Mouse (Mus musculus): ENCODE measurements at regions not wholly inside any gene's neighbourhood (a gene's known extent, or its start where the extent isn't known, plus 50 kb on each side); places are given as distances from the start of the nearest gene placed in this dataset.
A peak's percentile ranks its signal among the peaks of the same experiment; 100 is the strongest.

GRCm38 (mm10) chrX:158544021-158544420, 500.9 kb upstream of the Cnksr2 start:
- peak; percentile 12 to 27 for DNase-seq (ENCODE audit: extremely low spot score in 1 of 2, low spot score in 1 of 2)

- no peak for DNase-seq (ENCODE audit: extremely low spot score in 1 of 2, low spot score in 1 of 2)
Measured at GRCm38 (mm10) chrX:158577856-158578255, 534.8 kb upstream of the Cnksr2 start.

GRCm38 (mm10) chrX:158613136-158613535, 570.0 kb upstream of the Cnksr2 start:
- no peak for DNase-seq (ENCODE audit: extremely low spot score in 1 of 2, low spot score in 1 of 2)

GRCm38 (mm10) chrX:158613607-158614006, 570.5 kb upstream of the Cnksr2 start:
- peak in 1 of 2 experiments; percentile 44 for DNase-seq (ENCODE audit: extremely low spot score in 1 of 2, low spot score in 1 of 2)

- peak; percentile 38 to 49 for DNase-seq (ENCODE audit: extremely low spot score in 1 of 2, low spot score in 1 of 2)
Measured at GRCm38 (mm10) chrX:158614029-158614428, 570.9 kb upstream of the Cnksr2 start.

- no peak for DNase-seq (ENCODE audit: extremely low spot score in 1 of 2, low spot score in 1 of 2)
Measured at GRCm38 (mm10) chrX:158614452-158614851, 571.4 kb upstream of the Cnksr2 start.

- DNase-seq (ENCODE audit: extremely low spot score in 1 of 2, low spot score in 1 of 2), result peak in 1 of 2 experiments; percentile 41
Measured at GRCm38 (mm10) chrX:158615096-158615495, 572.0 kb upstream of the Cnksr2 start.

- no peak for DNase-seq (ENCODE audit: extremely low spot score in 1 of 2, low spot score in 1 of 2)
Measured at GRCm38 (mm10) chrX:158627390-158627789, 582.7 kb upstream of the Rps6ka3 start.

GRCm38 (mm10) chrX:158632406-158632805, 577.7 kb upstream of the Rps6ka3 start:
- DNase-seq (ENCODE audit: extremely low spot score in 1 of 2, low spot score in 1 of 2), result peak in 1 of 2 experiments; percentile 15

- peak in 1 of 2 experiments; percentile 20 for DNase-seq (ENCODE audit: extremely low spot score in 1 of 2, low spot score in 1 of 2)
Measured at GRCm38 (mm10) chrX:158652226-158652625, 557.9 kb upstream of the Rps6ka3 start.

- DNase-seq (ENCODE audit: extremely low spot score in 1 of 2, low spot score in 1 of 2), result no peak
Measured at GRCm38 (mm10) chrX:158656188-158656587, 553.9 kb upstream of the Rps6ka3 start.

- no peak for DNase-seq (ENCODE audit: extremely low spot score in 1 of 2, low spot score in 1 of 2)
Measured at GRCm38 (mm10) chrX:158694191-158694590, 515.9 kb upstream of the Rps6ka3 start.

- no peak for DNase-seq (ENCODE audit: extremely low spot score in 1 of 2, low spot score in 1 of 2)
Measured at GRCm38 (mm10) chrX:158703411-158703810, 506.7 kb upstream of the Rps6ka3 start.

- no peak for DNase-seq (ENCODE audit: extremely low spot score in 1 of 2, low spot score in 1 of 2)
Measured at GRCm38 (mm10) chrX:158709811-158710210, 500.3 kb upstream of the Rps6ka3 start.

GRCm38 (mm10) chrX:158744738-158745137, 465.4 kb upstream of the Rps6ka3 start:
- peak; percentile 13 to 62 for DNase-seq (ENCODE audit: extremely low spot score in 1 of 2, low spot score in 1 of 2)

GRCm38 (mm10) chrX:158745766-158746541, 464.2 kb upstream of the Rps6ka3 start:
- peak in 1 of 2 experiments; percentile 22 for DNase-seq (ENCODE audit: extremely low spot score in 1 of 2, low spot score in 1 of 2)
